Mouse (Mus musculus): ENCODE measurements around the gene Zfp637.

GRCm38 (mm10) chr6:117817108-117817541 lies 23.9 kb upstream of the Zfp637 start:
- TF ChIP-seq CTCF (IDR thresholded peaks at IDR 0.05; ENCODE audit: low read depth, low read length) = no peak
- TF ChIP-seq POLR2A (IDR thresholded peaks at IDR 0.05; ENCODE audit: extremely low read depth, insufficient read depth, low read length) = no peak

All from liver, adult 2 months (tissue).